Mouse (Mus musculus): ENCODE measurements around the gene Rasl11a. TPM values are rescaled to one million over a fixed set of nuclear protein-coding genes. Genes with fewer than 3 reads are reported as not detected.
A peak's percentile ranks its signal among the peaks of the same experiment; 100 is the strongest.

The Rasl11a gene
- polyA plus RNA-seq, 1 experiment from 2014 or later = 8.5 TPM

DNA sequence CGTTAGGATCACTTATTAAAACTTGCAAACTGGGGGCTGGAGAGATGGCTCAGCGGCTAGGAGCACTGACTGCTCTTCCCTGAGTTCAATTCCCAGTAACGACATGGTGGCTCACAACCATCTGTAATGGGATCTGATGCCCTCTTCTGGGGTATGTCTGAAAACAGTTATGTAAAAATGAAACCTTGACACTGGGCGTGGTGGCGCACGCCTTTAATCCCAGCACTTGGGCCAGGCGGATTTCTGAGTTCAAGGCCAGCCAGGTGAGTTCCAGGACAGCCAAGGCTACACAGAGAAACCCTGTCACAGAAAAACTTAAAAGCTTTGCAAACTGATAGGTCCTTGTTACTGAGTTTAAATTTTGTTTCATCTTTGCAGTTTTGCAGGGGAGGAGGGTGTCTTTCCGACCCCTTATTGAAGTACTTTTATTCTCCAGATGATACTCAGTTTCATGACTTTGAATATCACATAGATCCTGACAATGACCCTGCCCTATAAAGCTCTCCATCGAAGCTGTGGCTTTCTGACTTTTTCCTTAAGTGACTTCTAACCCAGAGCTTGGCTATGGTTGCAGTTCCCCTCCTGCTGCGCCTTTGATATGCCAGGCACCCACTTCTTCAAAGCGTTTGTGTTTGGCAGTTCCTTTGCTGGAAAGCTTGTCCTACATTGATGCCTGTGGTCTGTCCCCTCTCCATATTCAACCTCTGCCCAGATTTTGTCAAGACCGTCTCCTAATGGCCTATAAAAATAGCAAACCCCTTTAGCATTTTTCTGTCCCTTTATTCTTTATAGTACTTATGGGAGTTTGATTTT lies 5.8 kb upstream of the Rasl11a start:
- Histone ChIP-seq H3K27me3 (replicated peaks; ENCODE audit: control insufficient read depth, insufficient read depth, low read length) (no peaks in the 10 kb centered on the region), H3K9ac (ENCODE audit: low read depth, low read length) (no peak overlapping the region), H3K36me3 (ENCODE audit: control insufficient read depth, insufficient read depth, low read length) (peaks cover 50% of the 10 kb centered on the region), H3K4me1 (ENCODE audit: control insufficient read depth, insufficient read depth, low read length) (0 out of 2 replicates have a peak, but pooled peaks cover 5% of the 10 kb centered on the region), H3K4me3 (ENCODE audit: low read depth, low read length) (no peak overlapping the region), H3K9me3 (ENCODE audit: control insufficient read depth, low read length) (no peaks in the 10 kb centered on the region), H3K27ac (replicated peaks; ENCODE audit: low read depth, low read length) (no peak overlapping the region), H3K4me2 (ENCODE audit: low read depth, low read length) (no peak overlapping the region)
- DNase-seq (ENCODE audit: low spot score) = no peak
- 52% methylated on average over 12 of the region's 12 CpGs for WGBS
- ATAC-seq (ENCODE audit: low read depth) = no peak

DNA sequence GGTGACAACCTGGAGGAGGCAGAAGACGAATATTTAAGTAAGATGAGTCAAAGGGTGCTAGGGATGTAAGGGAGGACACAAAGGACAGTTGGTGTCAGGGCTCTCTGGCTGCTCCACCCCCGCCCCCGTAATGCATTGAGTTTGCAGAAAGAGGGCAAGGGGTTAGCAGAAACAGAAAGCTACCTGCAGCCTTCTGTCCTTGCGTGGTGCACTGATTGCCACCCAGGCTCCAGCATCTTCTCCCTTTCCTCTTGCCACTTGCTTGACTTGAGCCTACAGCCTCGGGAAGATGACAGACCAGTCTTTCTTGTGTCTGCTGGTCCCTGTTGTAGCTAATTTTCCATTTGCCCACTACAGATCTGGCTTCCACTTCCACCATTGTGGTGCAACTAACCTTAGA lies 5.1 kb upstream of the Rasl11a start:
- no peak overlapping the region for H3K27ac ChIP-seq (replicated peaks; ENCODE audit: low read depth, low read length)
- no peaks in the 10 kb centered on the region for H3K4me1 ChIP-seq (ENCODE audit: control insufficient read depth, insufficient read depth, low read length)
- H3K4me3 ChIP-seq (ENCODE audit: low read depth, low read length) = no peak overlapping the region
- H3K9me3 ChIP-seq (ENCODE audit: control insufficient read depth, low read length) = no peaks in the 10 kb centered on the region
- H3K36me3 ChIP-seq (ENCODE audit: control insufficient read depth, insufficient read depth, low read length) = peaks cover 43% of the 10 kb centered on the region
- H3K27me3 ChIP-seq (replicated peaks; ENCODE audit: control insufficient read depth, insufficient read depth, low read length) = no peaks in the 10 kb centered on the region
- DNase-seq (ENCODE audit: low spot score) = no peak
- H3K9ac ChIP-seq (ENCODE audit: low read depth, low read length) = no peak overlapping the region
- no peak for ATAC-seq (ENCODE audit: low read depth)
- WGBS = 47% methylated on average over 5 of the region's 5 CpGs
- H3K4me2 ChIP-seq (ENCODE audit: low read depth, low read length) = no peak overlapping the region

DNA sequence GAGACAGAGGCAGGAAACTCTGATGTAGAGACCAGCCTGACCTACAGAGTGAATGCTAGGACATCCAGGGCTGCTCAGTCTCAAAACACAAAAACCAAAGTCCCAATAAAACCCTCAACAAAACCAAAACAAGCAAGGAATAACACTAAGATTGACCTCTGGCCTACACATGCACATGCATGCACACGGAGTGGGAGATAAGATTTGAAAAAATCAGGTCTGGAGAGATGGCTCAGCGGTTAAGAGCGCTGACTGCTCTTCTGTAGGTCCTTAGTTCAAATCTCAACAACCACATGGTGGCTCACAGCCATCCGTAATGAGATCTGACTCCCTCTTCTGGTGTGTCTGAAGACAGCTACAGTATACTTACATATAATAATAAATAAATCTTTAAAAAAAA lies 4.4 kb upstream of the Rasl11a start:
- H3K4me1 ChIP-seq (ENCODE audit: control insufficient read depth, insufficient read depth, low read length) = no peaks in the 10 kb centered on the region
- H3K27me3 ChIP-seq (replicated peaks; ENCODE audit: control insufficient read depth, insufficient read depth, low read length) = no peaks in the 10 kb centered on the region
- no peak overlapping the region for H3K27ac ChIP-seq (replicated peaks; ENCODE audit: low read depth, low read length)
- peaks cover 37% of the 10 kb centered on the region for H3K36me3 ChIP-seq (ENCODE audit: control insufficient read depth, insufficient read depth, low read length)
- no peaks in the 10 kb centered on the region for H3K9me3 ChIP-seq (ENCODE audit: control insufficient read depth, low read length)
- ATAC-seq (ENCODE audit: low read depth) (no peak), DNase-seq (ENCODE audit: low spot score) (no peak)
- H3K4me2 ChIP-seq (ENCODE audit: low read depth, low read length) = no peak overlapping the region
- 82% methylated on average over 4 of the region's 4 CpGs for WGBS
- H3K9ac ChIP-seq (ENCODE audit: low read depth, low read length) = no peak overlapping the region
- no peak overlapping the region for H3K4me3 ChIP-seq (ENCODE audit: low read depth, low read length)

DNA sequence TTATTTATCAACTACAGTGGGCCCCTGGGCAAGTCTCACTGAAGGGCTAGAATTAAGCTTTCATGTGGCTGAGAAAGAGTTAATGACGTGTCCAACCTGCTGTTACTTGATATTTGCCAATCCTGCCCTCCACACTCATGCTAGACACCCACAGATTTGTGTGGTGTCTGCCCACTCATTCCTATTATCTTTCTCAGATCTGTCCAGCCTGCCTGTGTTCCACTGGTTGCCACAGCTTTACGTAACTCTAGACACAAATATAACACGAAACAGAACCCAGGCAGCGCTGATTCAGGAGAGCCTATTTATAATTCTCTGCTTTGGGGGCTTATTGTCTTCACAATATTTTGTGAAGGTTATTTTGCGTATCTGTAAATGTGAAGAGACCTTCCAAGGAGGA lies 3.6 kb upstream of the Rasl11a start:
- no peak overlapping the region for H3K4me3 ChIP-seq (ENCODE audit: low read depth, low read length)
- ATAC-seq (ENCODE audit: low read depth) (no peak), DNase-seq (ENCODE audit: low spot score) (no peak)
- peaks cover 28% of the 10 kb centered on the region for H3K36me3 ChIP-seq (ENCODE audit: control insufficient read depth, insufficient read depth, low read length)
- no peak overlapping the region for H3K4me2 ChIP-seq (ENCODE audit: low read depth, low read length)
- peaks cover 7% of the 10 kb centered on the region; the same call in 1 of the 2 replicates for H3K4me1 ChIP-seq (ENCODE audit: control insufficient read depth, insufficient read depth, low read length)
- H3K27ac ChIP-seq (replicated peaks; ENCODE audit: low read depth, low read length) = no peak overlapping the region
- H3K9ac ChIP-seq (ENCODE audit: low read depth, low read length) = no peak overlapping the region
- no peaks in the 10 kb centered on the region for H3K9me3 ChIP-seq (ENCODE audit: control insufficient read depth, low read length)
- no peaks in the 10 kb centered on the region for H3K27me3 ChIP-seq (replicated peaks; ENCODE audit: control insufficient read depth, insufficient read depth, low read length)
- WGBS = 59% methylated on average over 5 of the region's 5 CpGs

DNA sequence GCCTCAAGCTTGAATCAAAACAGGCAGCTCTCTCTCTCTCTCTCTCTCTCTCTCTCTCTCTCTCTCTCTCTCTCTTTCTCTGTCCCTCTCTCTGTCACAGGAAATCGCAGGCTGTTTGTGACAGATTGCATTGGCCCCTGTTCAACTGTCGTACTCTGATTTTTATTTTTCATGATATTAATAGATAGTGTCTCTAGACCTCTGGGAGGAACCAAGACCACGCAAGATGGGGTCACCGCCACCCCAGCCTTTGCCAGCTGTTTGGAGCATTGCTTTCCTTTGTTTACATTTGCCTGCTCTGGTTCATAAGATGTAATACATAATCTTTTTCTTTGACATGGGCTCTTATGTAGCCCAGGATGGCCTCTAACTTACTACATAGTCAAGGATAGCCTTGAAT lies 2.9 kb upstream of the Rasl11a start:
- ATAC-seq (ENCODE audit: low read depth) (no peak), DNase-seq (ENCODE audit: low spot score) (no peak)
- Histone ChIP-seq H3K4me3 (ENCODE audit: low read depth, low read length) (no peak overlapping the region), H3K9ac (ENCODE audit: low read depth, low read length) (no peak overlapping the region), H3K4me2 (ENCODE audit: low read depth, low read length) (no peak overlapping the region), H3K36me3 (ENCODE audit: control insufficient read depth, insufficient read depth, low read length) (peaks cover 21% of the 10 kb centered on the region), H3K4me1 (ENCODE audit: control insufficient read depth, insufficient read depth, low read length) (peaks cover 7% of the 10 kb centered on the region), H3K27ac (replicated peaks; ENCODE audit: low read depth, low read length) (no peak overlapping the region), H3K27me3 (replicated peaks; ENCODE audit: control insufficient read depth, insufficient read depth, low read length) (no peaks in the 10 kb centered on the region), H3K9me3 (ENCODE audit: control insufficient read depth, low read length) (no peaks in the 10 kb centered on the region)
- WGBS = 90% methylated on average over 4 of the region's 4 CpGs

DNA sequence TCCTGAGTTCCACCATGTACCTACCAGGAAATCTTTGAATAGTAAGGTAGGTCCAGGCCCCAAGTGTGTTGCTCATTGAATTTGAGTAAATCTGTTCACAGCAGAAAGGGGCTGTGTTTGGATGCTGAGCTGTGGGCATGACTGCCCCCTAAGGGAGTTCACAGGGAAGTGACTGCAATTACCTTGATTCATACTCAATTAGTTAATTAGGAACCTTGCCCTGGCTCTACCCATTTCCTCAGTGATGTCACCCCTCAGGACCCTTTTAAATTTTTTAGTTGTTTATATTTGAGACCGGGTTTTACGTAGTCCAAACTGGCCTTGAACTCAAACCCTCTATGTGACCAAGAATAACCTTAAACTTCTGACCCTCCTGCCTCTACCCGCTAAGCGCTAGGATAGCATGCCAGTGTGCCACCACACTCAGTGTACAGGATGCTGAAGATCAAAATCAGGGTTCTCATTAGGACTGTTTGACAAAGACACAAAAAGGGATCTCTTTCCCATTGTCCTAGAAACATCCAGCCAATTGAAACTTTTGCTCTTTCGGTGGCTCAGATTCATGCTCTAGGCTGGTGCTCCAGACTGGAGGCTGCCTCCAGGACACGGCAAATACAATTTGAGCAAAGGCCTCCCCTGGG lies 450 bp upstream of the Rasl11a start:
- ATAC-seq (ENCODE audit: low read depth) (peak; percentile 11; the same call in 1 of the 2 replicates), DNase-seq (ENCODE audit: low spot score) (peak; percentile 24)
- WGBS = 8% methylated on average over 6 of the region's 6 CpGs
- Histone ChIP-seq H3K27ac (replicated peaks; ENCODE audit: low read depth, low read length) (0 out of 2 replicates have a peak overlapping the region, but pooled peaks have one; percentile 36), H3K4me2 (ENCODE audit: low read depth, low read length) (peak overlapping the region; percentile 98), H3K27me3 (replicated peaks; ENCODE audit: control insufficient read depth, insufficient read depth, low read length) (no peaks in the 10 kb centered on the region), H3K9me3 (ENCODE audit: control insufficient read depth, low read length) (no peaks in the 10 kb centered on the region), H3K4me3 (ENCODE audit: low read depth, low read length) (peak overlapping the region; percentile 66), H3K9ac (ENCODE audit: low read depth, low read length) (peak overlapping the region; percentile 74), H3K36me3 (ENCODE audit: control insufficient read depth, insufficient read depth, low read length) (no peaks in the 10 kb centered on the region), H3K4me1 (ENCODE audit: control insufficient read depth, insufficient read depth, low read length) (peaks cover 7% of the 10 kb centered on the region)

DNA sequence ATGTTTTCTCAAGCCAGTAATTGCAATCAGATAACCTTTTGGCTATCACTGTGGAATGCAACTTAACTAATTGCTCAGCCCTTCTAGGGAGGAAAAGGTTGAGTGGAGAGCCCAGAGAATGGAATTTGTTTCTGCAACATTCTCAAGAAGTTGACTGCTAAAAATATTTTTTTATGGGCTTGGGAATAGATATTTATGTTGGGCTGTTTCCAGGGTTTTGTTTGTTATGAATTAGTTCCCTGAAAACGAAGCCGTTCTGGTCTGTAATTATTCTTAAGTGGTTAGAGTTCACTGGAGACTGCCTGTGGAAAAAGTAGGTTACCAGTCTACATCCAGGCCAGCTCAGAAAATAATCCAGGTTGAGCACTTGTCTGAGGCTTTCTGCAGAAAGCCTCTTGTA lies 1.6 kb downstream of the Rasl11a start:
- WGBS = 23% methylated on average over 2 of the region's 2 CpGs
- H3K9ac ChIP-seq (ENCODE audit: low read depth, low read length) = no peak overlapping the region

DNA sequence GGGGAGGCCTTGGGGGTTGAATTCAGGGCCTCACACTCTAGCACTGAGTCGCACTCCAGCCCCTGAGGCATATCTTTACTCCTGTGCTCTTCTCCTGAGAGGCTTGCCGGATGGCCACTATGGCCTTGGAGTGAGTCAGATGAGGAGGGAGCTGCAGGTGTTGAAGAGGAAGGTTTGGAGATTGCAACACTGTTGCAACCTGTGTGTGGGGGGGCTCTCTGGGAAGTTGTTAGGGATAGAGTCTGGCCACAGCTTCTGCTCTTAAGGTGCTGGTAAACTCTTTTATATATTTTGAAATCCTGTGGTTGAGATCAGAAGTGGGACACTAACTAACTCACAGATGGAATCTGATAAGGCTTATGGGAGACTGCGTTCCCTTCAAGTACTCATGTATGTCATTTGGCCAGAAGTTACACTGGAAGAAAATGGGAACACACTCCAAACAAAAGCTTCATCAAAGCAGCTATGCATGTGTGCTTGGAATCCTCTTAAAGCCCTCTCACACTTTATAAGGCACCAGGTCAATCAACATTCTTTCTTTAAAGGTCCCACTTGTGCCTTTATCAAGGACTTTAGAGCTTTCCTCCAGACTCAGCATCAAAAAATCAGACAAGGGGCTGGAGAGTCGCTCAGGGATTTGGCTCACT lies 4.2 kb downstream of the Rasl11a start:
- Histone ChIP-seq H3K36me3 (ENCODE audit: control insufficient read depth, insufficient read depth, low read length) (no peaks in the 10 kb centered on the region), H3K4me1 (ENCODE audit: control insufficient read depth, insufficient read depth, low read length) (peaks cover 7% of the 10 kb centered on the region), H3K9me3 (ENCODE audit: control insufficient read depth, low read length) (no peaks in the 10 kb centered on the region), H3K4me2 (ENCODE audit: low read depth, low read length) (no peak overlapping the region), H3K27ac (replicated peaks; ENCODE audit: low read depth, low read length) (no peak overlapping the region), H3K9ac (ENCODE audit: low read depth, low read length) (no peak overlapping the region), H3K27me3 (replicated peaks; ENCODE audit: control insufficient read depth, insufficient read depth, low read length) (no peaks in the 10 kb centered on the region), H3K4me3 (ENCODE audit: low read depth, low read length) (no peak overlapping the region)
- ATAC-seq (ENCODE audit: low read depth) (no peak), DNase-seq (ENCODE audit: low spot score) (no peak)
- WGBS = 88% methylated on average over 3 of the region's 4 CpGs

More for the DNA sequence above, 1.6 kb downstream of the Rasl11a start:
- H3K36me3 ChIP-seq (ENCODE audit: control insufficient read depth, insufficient read depth, low read length) = no peaks in the 10 kb centered on the region
- H3K9me3 ChIP-seq (ENCODE audit: control insufficient read depth, low read length) = no peaks in the 10 kb centered on the region
- peak overlapping the region; percentile 98 for H3K4me2 ChIP-seq (ENCODE audit: low read depth, low read length)
- DNase-seq (ENCODE audit: low spot score) = peak; percentile 81
- peaks cover 7% of the 10 kb centered on the region for H3K4me1 ChIP-seq (ENCODE audit: control insufficient read depth, insufficient read depth, low read length)
- H3K27me3 ChIP-seq (replicated peaks; ENCODE audit: control insufficient read depth, insufficient read depth, low read length) = no peaks in the 10 kb centered on the region
- peak overlapping the region; percentile 66; the same call in 1 of the 2 replicates for H3K4me3 ChIP-seq (ENCODE audit: low read depth, low read length)
- no peak overlapping the region for H3K27ac ChIP-seq (replicated peaks; ENCODE audit: low read depth, low read length)
- ATAC-seq (ENCODE audit: low read depth) = no peak

Measured in embryonic facial prominence, embryonic 14.5 days (tissue).